Mouse (Mus musculus): Measurements from ENCODE around the gene Nhsl1.

GRCm38 (mm10) chr10:18525726-18526125, 206.9 kb downstream of the Nhsl1 start:
- TF ChIP-seq GATA1 (IDR thresholded peaks at IDR 0.05; ENCODE audit: borderline replicate concordance, low read length) = no peak
- TF ChIP-seq FLI1 (IDR thresholded peaks at IDR 0.05; ENCODE audit: low read length) = no peak

Measured in megakaryocyte, embryonic 14.5 days (primary cell).